Mouse (Mus musculus) lung, adult 18-20 months (tissue): ENCODE results near the gene Parva.
A peak's percentile ranks its signal among the peaks of the same experiment; 100 is the strongest.

ENCODE experiments used
- DNase-seq, 2 experiments: peaks; one replicate each; pipeline ENCODE4 v3.0.0; 2022; ENCODE audit warnings: mixed read lengths in 2 of 2

The Parva gene

DNA sequence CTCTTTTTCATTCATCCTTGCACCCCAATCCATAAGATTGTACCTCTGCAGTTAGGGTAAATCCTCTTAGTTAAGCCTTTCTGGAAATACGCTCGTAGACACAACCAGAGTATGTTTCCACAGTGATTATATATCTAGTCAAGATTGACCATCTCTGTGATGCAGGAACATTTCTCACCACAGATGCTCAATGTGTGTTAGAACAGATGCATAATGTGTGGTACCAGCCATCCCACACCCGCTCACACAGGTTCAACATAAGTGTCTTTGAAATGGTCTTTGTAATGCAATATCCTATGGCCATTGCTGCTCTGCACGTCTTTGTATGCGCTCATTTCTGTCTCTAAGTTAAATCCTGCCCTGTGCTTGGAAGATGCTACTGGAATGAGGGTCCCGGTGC, 98.2 kb downstream of the Parva start:
- no peak for DNase-seq

DNA sequence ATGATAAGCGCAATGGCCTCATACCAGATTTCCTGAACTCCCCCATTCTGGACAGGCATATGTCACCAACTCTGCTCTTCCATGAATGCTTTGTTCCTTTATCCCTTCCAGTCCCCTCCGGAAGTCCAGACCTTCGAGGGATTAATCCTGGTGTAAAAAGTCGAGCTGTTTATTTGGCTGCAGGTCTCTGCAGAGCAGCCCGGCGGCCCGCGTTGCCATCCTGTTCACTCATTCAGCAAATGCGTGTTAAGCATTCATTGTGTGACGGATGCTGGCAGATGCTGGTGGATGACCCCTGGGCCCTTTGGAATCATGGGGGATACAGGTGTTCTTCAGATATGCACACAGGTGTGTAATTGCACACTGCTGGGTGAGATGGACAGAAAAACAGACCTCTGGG, 98.9 kb downstream of the Parva start:
- no peak for DNase-seq

DNA sequence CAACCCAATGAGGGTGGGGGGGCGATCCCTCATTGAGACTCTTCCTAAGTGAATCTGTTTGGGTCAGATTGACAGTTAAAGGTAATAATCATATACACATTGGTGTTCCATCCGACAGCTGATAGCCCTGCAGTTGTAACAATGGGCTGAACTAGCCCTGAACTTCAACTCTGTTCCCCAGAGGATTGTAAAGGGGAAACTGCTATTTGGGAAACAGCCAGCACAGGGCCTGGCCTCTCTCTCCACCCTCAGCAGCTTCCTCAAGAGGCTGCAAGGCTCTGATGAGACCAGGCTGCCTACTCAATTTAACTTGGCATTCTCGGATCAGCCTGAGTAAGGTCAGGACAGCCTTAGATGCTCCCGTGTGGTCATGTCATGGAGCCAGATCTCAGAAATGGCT, 99.9 kb downstream of the Parva start:
- no peak for DNase-seq

DNA sequence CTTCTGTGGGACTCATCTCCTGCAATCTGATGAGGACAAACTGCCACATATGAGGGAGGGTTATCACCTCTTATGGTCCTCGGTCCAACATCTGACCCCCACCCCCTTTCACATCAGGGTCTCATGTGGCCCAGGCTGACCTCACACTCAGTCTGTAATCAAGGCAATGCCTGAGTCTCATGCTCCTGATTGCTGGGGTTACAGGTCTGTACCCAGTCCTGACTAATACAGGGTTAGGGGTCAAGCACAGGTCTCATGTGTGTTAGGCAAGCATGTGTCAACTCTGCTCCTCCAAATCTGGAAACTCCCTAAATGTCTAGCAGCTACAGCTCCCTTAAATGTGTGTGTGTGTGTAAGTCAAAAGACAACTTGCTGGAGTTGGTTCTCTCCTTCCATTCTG, 100.8 kb downstream of the Parva start:
- DNase-seq, result no peak

DNA sequence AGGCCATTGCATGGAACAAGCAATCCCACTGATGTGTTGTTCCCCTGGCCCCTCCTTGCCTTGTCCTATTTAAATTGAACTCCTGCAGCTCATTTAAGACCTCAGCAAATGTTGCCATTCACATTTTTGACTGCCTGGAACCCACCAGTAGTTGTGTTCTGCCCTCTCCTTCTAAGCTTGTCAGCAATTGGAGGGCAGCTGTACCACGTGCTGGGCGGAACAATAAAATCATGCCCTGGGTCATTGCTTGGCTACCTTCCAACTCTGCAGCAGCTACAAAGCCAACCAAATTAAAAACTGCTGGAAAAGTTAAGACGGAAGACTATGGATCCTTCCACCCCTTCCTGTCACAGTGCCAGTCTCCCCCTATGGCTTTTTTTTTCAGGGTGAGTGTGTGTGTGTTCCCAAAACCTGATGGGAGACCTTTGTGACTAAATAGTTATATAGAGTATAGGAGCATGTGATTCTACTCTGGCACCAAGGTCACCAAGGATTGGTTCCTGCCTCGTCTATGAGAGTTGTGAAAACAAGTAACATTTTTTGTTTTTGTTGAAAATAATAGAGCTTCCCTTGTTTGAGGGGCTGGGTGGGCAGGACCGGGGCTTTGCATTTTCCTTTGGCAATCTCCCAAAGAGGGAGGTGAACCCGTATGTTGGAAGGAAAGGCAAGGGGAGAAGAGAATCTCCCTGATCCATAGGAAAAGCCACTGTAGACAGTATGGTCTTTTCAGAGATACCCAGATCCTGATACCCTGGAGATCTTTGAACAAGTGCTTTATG, 101.5 kb downstream of the Parva start:
- DNase-seq, result no peak

DNA sequence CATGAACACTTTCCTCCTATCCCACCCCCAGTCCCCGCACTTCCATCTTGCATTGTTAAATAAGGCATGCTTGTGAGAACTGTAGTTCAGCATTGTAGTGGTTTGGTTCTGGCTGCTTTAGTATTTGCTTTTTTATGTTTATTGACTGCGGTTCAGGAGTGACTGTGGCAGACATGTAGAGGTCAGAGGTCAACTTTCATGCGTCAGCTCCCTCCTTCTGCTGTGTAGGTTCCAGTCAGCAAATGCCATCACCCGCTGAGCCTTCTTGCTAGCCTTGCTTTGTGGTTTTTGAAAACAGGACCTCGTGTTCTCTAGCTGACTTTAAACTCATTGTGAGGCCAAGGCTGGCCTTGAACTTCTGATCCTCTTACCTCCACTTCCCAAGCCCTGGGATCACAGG, 103.6 kb downstream of the Parva start:
- DNase-seq, result peak; percentile 19 to 36

DNA sequence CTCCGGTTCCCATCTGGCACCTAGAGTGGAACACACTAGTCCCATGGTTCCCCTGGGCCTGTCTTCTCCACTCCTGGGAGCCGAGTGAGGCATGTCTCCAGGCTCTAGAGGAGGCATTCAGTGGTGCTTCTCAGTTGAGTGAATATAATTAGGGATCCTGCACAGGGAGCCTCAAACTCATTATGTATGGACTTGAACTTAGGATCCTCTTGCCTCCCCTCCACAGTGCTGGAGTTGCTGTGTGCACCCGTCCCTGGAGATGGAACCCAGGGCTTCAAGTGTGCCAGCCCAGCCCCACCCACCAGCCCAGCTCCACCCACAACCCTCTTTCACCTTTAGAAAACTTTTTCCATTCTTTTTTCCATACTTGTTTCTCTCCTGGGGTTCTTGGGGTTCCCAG, 106.8 kb downstream of the Parva start:
- no peak for DNase-seq

DNA sequence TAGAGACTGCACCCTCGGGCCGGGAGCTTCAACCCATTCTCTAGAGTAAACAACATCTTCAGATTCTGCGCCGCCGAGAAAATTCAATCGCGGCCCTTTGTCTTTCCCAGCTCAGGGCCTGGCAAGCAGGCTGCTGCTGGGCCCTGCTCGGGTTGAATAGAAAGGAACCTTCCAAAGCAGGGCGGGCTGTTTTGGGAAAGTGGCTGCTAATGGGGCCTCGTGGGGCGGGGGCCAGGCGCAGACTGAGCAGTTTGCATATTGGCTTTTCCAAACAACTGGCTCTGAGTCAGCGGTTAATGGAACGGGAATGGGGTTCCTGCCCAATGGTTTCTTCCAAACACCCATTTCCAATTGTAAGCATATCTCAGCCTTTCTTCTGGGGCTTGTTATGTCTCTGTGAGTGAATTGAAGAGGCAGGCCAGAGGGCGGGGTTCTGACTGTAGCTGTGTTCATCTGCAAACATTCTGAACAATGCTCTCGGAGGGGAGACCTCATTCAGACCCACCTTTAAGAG, 108.2 kb downstream of the Parva start:
- DNase-seq, result peak; percentile 69

DNA sequence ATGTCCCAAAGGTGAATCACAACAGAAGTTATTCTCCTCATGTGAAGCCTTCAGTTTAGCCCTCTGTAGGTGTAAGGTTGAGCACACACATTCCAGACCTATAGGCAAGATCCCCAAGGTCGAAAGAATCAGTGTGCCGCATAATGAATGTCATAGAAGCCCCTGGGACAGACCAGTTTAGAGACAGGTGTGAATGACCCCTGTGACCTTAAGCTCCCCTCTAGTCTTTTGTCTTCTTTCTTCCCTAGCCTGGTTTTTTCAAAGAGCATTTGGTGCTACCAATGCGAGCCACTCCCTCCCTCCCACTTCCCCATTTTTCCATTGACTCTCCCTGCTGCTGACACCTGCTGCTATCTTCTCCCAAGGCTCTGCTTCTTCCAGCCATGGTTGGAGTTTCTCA, 121.8 kb downstream of the Parva start:
- DNase-seq, result no peak

DNA sequence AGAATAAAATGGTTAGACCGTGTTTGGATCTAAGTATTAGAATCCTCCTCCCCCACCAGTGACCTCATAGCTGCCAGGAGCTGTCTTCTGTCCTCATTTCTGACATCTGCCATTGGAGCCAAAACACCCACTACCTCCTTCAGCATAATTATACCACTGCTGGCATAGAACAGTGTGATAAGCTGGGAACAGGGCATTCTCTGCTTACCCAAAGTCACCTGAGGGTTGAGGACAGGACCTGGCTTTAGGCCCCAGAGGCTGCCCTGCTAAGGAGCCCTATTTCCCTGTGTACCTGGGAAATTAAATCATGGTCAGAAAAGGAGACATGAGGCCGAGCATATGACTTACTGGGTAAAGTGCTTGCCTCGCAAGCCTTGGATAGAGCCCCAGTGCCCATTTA, 134.2 kb downstream of the Parva start:
- no peak for DNase-seq

DNA sequence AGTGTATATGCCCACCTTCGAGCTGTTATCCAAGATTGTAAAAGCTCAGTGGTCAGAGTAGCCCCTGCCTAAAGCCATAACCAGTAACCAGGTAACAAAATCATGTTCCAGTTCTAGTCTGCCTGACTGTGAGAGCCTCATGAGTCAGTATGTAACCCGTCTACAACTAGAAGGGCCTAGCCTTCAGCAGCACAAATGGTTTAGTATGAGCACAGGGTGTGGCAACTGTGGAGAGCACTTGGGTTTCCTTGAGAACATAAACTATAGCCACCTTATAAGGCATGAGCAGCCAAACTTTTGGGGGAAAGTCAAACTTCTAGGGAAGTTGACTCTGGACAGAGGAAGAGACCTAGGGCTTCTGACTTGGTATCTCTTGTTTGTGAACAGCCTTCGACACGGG, 139.7 kb downstream of the Parva start:
- DNase-seq, result peak; percentile 9 to 32

DNA sequence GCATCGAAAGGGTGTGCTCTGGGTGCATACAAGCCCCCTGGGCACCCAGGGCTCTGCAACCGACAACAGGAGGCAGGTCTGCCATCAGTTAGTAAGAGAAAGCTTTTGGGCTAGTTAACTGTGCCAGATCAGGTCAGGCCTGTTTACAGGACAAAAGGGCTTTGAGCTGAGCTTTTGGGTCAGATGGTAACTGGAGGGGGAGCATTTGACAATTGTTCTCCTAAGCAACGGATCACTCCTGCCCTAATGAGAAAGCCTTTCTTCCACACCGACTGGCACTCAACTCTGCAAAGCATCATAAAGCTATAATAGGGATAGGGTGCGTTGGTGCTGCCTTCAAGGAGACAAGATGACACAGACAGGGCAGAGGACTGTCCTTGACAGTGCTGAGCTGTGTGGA, 141.7 kb downstream of the Parva start:
- no peak for DNase-seq

DNA sequence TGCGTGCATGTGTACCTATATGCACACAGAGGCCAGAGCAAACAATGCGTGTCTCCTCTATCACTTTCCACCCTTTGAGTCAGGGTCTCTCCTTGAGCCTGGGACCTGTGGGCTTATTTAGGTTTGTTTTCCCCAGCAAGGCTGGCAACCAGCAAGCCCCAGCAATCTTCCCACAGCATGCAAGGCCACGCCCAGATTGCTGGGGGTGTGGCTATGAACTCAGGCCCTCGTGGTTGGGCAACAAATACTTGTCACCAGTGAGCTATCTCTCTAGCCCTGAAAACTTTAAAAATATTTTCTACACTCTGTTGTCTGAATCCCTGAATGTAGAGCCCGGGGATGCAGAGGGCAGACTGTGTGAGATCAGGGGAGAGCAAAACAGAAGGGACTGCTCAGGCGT, 154.3 kb downstream of the Parva start:
- peak; percentile 36 to 44 for DNase-seq

DNA sequence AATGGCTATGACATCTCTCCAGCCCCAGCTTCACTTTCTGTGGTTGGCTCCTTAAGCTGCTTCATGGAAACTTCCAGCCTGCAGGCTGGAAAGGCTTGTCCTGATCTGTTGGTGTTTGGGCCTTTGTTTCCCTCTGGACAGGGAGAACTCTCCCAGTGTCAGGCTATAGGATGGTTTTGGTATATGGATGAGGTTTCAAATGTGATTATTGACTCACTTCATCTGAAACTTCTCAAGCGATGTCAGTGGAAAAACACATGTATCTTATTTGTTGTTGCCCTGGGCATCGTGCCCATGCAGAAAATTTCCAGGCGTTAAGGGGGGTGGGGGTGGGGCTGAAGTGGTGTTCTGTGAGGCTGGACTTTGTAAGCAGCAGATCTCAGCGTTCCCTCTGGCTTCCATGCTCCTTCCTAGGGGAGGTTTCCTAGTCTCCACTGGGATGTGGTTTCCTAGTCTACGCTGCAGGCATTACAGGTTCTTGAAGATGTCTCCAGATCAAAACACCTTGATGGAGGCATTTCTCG, 155.6 kb downstream of the Parva start:
- DNase-seq, result no peak

DNA sequence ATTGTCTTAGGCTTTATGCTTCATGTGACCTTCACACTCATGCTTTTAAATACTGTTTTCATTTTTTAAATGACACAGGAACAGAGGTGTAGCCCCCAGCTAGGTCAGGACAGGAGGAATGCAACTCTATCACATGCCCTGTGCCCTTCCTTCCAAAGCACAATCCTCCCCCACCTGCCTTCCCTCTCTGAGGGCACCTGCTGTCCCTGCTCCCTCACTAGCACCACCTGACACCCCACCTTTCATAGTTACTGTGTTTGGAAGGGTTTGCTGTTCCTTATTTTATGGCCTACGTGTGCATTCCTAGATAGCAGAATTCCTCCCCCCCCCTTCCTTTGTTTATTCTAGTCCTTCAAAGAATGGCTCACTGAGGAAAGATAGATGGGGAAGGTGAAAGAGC, 160.1 kb downstream of the Parva start:
- DNase-seq, result no peak

DNA sequence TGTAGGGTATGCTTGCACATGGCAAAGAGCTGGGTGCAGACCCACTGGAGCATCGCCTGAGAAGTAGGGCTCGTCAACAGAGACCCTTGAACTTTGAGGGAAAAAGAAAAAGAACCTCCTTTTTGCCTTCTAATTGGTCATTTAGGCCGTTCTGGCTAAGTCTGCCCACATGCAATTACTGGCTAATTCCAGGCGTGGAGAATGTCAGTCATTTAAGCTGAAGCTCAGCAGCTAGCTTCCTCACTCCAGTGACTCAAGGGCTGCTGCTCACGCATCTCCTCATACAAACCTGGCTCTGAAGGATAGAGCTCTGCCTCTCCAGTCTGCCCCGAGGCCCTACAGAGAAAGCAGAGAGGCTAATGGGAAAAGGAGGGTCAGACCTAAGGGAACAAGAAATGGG, 162.2 kb downstream of the Parva start:
- no peak for DNase-seq

DNA sequence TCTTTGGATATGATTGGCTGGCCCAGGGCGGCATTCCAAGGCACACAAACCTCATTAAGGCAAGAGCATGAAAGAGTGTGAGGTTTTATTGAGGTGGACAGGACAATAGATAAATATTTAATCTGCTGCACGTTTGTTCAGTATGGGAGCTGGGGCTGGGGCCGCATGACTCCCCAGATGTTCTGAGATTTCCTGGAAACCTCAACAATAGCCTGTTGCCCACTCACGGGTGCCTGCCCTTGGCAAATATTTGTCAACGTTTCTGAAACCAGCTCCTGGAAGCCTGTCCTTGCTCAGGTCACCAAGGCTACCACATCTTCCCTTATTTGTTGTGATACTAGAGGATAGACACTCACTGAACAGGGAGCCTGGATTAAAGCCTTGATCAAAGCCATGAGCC, 166.3 kb downstream of the Parva start:
- no peak for DNase-seq

DNA sequence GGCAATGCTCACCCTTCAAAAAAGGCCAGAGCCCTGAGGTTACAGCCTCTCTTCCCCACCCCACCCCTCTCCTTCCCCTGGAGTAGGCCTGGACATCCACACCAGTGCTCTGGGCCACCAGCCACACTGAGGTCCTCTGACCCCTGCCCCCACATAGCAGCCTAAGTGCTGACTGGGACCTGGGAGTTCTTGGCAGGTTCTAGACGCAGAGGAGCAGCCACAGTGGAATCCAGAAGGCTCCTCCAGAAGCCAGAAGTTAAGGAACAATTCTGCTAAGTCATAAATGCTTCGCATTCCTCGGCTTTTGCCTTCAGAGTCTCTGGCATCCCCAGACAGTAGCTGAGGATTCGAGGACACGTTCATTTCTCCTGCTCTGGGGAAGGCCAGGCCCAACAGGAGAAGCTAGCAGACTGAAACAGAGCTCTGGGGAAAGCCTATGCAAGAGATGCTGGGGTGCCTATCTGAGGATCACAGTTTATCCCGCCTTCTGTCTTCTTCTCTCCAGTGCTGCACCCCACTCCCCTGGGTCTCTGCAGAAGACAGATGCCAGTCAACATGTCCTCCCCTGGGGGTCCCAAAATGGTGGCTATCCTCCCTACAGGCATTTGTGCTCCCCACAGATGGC, 168.0 kb downstream of the Parva start:
- peak in 1 of 2 experiments; percentile 24 for DNase-seq

DNA sequence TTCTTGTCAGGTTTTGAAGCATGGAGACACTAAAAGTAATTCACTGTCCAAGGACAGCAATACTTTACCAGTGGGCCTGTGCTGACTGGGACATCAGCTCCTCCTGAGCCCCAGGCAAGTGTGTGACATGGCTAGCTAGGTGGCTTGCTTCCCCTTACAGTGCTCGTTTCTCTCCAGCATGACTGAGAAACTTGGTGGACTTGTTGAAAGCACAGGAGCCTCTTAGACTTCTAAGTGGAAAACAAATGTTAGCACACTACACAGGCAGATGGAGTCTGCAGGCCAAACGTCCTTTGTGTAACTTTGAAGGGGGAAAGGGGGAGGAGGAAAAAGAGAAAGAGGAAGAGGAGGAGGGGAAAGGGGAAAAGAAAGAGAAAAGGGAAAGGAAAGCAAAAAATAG, 172.3 kb downstream of the Parva start:
- peak; percentile 24 to 52 for DNase-seq

DNA sequence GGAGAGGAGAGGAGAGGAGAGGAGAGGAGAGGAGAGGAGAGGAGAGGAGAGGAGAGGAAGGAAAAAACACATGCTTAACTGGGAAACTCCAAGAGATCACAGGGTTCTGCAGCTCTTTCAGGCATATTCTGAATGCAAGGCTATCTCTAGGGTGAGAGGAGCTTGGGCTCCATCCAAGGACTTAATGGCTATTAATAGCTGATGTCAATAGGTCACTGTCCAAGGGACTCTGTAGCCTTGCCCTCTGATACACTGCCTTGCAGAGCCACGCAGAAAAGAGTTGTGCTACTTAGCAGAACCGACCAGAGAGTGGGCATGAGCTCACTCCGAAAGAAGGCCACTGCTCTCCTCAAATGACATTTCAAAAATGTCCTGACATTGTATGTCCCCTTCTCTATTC, 172.9 kb downstream of the Parva start:
- DNase-seq, result no peak

DNA sequence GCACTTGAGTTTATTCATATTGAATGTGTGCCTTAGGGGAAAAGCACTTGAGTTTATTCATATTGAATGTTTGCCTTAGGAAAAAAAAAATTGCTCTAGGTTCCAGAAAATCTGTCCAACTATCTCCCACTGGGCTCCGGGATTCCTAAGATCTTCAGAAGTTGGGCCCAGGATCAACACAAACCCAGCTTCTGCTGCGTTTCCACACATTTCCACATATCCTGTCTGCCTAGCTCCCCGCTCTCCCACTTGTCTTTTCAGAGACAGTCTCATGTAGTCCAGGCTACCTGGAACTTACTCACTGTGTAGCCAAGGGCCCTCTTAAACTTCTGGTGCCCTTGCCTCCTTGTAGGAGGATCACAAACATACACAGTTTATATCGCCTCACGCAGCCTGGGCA, 175.7 kb downstream of the Parva start:
- no peak for DNase-seq

DNA sequence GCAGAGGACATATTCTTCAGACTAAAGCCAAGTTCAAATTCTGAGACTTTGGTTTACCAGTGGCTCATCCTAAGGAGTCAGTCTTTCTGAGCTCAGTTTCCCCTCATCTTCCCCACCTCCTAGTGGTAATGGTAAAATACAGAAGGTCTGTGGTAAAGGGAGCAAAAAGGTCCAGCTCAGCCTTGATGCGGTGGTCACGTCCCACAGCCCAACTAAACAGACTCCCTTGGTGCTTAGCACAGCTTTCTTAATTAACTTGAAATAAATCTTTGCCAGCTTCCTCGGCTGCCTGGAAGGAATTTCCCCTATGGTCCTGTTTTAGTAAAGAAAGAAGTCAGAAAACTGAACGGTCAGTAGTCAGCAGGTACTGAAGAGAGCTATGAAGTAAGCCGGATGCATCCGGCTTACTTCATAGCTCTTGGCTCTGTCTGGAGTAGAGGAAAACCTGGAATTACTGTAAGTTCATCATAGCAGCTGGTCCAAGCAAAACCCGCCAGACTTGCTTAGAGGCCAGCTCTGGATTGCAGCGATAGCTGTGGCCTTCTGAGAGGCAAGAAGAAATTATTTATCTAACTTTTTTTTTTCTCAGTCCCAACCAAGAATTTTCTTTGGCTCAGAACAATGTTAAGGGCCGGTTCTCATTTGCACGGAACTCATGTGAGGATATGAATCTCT, 176.3 kb downstream of the Parva start:
- DNase-seq, result peak; percentile 27 to 48

DNA sequence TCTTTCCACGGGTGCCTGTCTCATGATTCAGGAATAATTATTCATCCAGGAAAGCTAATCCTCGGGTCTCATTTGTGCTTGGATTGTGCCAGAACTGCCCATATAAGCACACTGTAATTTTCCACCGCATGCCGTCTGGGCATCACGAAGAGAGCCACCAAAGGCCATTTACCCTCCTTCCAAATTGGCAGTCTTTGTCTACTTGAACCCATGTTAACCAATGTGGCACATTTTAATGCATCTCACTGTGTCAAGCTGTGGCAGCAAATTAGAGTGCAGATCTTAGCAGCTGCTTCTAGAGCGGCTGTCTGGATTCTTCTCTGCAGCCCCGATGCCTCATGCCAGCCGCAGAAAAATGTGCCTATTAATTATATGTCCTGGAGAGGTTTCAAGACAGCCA, 176.9 kb downstream of the Parva start:
- DNase-seq, result no peak
